Mouse (Mus musculus) lung, postnatal 25 days (tissue): Measurements from ENCODE around the gene Tmem54.

Experiments used
- DNase-seq: peaks from one replicate; pipeline ENCODE4 v3.0.0; 2022; ENCODE audit warnings: low spot score

The Tmem54 gene

DNA sequence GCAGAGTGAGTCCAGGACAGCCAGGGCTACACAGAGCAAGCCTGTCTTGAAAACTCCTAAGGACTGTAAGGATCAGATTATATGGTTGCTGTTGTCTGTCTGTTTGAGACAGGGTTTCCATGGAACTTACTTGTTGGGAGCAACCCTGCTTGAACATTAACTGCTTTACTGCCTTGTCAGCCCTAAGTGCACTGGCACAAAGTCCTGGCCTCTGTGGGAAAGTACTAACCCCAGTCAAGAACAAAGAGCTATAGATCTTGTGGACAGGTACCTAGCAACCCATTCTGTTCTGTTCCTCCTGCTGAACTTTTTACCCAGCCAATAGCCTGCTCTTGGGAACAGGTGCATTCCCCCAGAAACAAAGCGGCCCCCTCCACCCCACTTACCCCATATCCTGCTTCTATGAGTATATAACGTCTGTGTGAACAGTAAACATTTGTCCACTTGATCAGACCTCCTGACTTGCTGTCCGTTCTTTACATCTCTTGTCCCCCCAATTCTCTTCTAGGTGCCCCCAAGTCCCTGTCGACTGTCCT is 46.0 kb downstream of the Tmem54 start:
- DNase-seq: no peak

- no peak for DNase-seq
Observed at GRCm38 (mm10) chr4:129157541-129157940, 52.2 kb downstream of the Tmem54 start.

DNA sequence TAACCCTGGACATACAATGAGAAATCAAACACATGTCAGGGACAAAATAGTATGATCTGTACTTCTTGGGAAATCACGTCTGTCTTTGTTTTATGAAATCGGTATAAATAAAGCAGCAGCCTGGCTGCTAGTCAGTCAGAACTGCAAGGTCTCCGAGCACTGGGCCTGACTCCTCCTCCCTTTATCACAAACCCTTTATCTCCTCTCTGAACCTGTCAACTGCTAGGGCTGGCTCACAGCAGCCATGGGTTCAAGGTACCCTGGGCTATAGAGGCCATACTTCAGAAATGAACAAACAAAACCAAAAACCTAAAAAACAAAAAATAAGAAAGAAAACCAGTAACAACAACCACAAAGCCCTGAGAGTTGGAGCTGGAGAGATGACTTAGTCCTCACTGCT is 53.2 kb downstream of the Tmem54 start:
- no peak for DNase-seq

DNA sequence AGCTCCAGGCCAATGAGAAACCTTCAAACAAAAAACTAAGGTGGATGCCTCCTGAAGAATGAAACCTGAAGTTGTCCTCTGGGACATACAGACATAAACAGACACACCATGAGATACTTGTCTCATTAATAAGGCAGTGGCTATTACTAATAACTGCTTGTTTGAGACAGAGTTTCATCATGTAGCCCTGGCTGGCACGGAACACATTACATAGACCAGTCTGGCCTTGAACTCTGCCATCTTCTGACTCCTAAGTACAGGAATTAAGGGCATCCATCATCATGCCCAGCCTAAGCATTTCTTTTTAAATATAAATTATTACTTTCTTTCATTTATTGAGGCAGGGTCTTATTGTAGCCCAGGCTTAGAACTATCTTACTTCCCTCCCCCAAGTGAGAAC is 55.7 kb downstream of the Tmem54 start:
- DNase-seq: no peak
